Mouse (Mus musculus) right cerebral cortex, postnatal 4 days (tissue): Measurements from ENCODE around the gene Cpsf2.

Experiments
- DNase-seq: peaks from one replicate; pipeline ENCODE4 v3.0.0-alpha.2; 2022

Gene Cpsf2

DNA sequence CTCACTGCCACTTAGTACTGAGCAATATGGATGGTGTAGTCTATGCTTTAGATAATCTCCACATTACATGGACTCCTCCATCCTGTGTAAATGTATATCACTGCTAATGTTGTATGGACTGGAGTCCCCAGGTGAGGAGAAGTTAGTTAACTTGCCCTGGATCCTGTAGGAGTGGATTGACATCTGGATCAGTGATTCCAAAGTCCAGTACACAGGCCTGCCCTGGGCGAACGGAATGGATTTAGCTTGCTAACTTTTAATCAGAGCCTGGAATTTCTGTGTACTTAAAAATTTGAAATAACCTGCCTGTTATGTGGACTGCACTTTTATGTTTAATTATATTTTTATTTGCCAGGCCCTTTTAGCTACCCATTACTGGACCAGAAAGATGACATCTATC, 5.8 kb downstream of the Cpsf2 start:
- DNase-seq, result no peak

DNA sequence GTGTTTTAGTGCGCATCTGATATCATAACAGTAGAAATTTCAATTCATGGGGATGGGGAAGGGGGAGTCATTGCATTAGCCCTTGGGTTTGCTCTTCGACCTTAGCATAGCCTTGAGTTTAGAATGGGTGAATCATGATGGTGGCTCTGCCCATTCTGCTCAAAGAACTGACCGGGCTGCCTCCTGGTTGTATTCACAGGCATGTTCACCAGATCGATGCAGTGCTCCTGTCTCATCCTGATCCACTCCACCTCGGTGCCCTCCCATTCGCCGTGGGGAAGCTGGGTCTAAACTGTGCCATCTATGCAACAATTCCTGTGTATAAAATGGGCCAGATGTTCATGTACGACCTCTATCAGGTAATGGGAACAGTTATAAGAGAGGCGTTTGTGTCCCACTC, 7.2 kb downstream of the Cpsf2 start:
- no peak for DNase-seq

DNA sequence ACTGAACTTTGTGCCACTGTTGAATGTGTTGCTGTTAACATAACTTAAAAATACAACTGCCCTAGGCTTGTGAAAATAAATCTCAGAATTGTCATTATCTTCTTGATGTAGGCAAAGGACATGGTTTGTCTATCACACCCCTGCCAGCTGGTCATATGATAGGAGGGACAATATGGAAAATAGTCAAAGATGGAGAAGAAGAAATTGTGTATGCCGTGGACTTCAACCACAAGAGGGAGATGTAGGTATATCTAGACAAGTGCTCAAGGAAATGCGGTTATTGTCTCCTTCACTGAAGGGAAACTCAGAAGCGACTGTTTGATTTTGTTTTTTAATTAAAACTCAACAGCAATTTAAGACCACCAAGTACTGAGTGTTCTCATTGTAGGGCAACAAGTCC, 9.3 kb downstream of the Cpsf2 start:
- DNase-seq, result no peak

DNA sequence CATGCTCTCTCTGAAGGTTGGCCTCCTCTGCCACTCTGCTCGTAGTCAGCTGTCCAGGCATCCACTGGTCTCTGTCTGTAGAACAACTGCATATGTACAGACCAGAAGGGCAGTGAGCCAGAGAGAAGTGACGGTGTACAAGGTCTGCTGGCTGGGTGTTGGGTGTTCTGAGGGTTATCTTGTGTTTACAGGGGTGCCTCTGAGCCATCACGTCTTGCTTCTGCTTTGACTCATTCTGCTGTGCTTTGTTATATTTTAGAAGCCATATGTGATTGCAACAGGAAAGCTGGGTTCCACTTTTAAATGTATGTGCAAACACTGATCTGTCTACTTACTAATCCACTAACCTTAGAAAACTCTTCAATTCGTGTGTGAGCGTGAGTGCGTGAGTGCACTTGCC, 11.9 kb downstream of the Cpsf2 start:
- DNase-seq, result no peak

DNA sequence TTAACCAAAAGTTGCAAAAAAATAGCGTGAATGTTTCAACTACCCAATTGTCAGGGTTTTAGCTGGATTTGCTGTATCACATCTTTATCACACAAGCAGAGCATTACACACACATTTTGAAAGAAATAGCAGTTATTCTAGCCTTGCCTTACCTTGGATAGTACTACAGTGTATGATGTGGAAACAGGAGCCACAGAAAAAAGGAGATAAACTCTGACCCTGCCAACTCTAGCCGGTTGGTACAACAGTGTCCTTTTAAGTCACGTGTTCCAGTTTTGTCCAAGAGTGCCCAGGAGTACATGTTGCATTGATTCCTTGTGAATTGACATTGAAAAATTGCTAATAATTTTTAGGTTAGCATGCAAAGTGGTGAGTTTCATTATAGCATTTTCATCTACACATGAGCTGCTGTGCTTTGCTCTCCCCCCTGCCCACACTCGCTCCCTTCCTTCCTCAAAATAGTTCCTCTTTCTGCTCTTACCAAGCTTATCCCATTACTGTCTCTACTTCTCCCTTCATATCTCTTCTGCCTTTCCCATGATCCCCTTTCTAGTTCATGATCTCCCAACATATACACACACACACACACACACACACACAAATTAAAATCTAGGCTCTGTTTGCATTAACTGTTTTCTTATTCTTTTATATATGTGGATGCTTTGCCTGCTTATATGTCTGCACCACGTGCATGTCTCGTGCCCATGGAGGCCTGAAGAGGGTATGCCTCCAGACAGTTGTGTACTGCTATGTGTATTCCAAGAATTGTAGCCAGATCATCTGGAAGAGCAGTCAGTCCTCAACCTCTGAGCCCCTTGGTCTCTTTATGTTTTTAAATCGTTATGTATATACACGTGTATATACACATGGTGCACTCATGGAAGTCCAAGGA, 19.0 kb downstream of the Cpsf2 start:
- DNase-seq, result no peak

DNA sequence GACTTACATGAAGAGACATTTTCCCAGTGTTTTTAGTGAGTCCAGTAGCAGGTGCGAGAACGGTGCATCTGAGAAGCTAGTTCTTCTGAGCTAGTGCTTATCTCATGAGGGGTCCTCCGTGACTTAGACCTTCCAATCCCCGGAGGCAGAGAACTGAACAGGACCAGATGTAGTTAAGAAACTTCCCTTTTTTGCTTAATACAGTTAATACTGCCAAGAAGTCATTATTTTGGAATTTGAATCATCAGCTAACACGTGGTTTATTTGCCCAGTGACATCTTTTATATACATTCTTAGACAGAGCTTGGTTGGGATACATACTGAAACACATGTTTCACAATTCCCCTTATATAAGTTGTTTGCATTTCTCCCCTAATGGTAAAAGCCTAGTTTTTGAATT, 23.1 kb downstream of the Cpsf2 start:
- DNase-seq, result no peak

DNA sequence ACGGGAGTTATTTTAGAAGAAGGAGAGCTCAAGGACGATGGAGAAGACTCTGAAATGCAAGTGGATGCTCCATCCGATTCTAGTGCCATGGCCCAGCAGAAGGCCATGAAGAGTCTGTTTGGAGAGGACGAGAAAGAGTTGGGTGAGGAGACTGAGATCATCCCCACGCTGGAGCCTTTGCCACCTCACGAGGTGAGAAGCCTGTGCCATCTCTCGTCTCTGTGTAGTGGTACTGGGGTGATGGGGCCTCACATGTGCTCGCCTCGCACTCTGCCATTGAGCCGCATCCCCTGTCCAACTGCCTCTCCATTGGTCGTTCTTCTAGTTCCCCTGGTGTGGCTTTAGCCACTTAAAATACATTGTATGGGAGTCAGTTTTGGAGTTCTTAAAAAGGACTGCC, 25.0 kb downstream of the Cpsf2 start:
- no peak for DNase-seq

DNA sequence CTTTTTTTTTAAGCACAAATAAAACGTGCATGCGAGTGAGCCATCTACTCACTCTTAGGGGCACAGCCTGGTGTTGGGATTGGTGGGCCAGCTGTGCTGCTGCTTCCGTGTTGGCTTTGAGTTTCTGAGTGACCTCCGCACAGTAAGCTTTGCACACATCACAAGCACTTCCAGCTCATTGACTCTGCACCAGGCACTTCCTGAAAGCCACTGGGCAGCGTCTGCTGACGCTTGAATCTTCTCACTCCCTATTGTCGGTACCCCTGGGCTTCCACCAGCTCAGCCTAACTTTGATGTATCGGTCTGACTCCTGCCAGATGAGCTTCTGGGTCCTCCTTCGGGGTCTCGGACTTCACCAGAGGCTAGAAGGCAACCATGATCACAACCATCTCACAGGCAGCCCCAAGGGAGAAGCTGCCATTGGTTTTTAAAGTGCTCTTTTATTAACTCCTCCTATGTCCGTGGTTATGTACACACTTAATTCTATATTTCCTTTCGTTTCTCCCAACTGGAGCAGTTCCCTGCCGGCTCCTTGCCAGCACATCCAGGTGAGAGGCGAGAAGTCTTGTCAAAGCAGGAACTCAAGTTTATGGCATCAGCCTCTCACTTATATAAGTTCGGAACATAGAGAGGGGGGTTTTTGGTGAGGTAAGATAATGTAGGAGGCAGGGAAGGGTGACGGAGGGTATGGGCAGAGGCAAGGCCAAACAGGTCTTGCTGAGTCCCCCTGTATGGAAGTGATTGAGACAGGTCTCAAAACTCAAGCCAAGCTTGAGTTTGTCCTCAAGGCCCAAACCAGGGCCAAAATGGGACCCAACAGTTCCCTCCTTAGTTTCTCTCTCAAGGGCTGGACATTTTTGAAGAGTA, 32.6 kb downstream of the Cpsf2 start:
- no peak for DNase-seq

DNA sequence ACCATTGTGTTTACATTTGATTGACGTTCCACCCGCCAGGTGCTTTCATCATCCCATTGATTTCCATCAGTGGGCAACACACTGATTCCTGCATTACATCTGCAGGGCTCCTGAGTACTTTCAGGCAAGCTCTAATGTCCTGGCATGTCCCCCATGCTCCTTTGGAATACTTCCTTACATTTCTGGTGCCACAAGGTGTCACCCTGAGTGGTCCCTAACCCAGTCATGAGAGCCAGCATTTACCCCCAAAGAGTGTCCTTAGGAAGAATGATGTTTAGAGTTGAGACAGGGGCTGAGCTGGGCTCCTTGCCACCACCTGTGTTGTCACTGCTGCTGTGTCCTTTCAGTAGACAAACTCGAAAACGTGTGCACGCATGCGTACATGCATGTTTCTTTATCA, 33.8 kb downstream of the Cpsf2 start:
- no peak for DNase-seq

DNA sequence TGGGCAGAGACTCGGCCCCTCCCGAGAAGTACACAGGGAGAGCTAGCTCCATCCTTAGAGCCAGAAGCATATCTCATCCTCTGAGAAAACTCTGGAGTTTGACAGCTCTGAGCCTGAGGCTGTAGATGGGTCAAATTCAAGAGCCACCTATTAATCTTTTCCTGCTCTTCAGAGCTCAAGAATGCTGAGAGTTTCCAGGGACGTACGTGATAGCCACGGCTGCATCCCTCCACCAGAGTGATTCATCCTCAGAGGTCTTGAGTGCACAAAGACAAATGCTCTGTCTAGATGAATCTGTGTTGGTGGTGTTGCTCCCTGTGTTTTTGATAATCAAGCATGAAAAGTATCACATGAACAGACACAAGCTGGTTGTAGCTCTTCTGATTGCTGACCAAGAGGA, 38.6 kb downstream of the Cpsf2 start:
- DNase-seq, result no peak

DNA sequence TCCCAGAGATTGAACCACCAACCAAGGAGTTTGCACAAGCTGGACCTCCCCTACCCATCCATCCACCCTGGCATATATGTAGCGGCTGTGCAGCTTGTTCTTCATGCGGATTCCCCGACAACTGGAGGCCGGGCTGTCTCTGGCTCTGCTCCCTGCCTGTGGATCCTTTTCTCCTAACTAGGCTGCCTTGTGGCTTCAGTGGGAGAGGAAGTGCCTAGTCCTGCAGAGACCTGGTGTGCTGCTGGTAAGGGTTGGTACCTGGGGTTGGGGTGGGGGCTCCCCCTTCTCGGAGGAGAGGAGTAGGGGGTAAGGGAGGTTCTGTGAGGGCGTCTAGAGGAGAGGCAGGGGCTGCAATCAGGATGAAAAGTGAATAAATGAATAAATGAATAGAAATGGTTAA, 39.3 kb downstream of the Cpsf2 start:
- no peak for DNase-seq

DNA sequence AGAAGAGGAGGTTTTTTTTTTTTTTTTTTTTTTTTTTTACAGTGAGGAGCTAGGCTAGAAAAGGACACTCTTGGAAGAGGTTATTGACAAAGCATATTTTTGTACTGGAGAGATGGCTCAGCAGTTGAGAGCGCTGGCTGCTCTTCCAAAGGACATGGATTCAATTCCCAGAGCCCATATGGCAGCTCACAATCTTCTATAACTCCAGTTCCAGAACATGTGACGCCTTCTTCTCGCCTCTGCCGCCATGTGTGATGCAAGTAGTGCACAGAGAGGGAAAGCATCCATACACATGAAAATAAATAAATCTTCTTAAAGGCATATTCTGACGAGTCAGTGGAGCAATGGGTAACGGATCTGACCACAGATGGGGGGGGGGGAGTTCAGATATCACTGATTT, 46.1 kb downstream of the Cpsf2 start:
- DNase-seq, result no peak

DNA sequence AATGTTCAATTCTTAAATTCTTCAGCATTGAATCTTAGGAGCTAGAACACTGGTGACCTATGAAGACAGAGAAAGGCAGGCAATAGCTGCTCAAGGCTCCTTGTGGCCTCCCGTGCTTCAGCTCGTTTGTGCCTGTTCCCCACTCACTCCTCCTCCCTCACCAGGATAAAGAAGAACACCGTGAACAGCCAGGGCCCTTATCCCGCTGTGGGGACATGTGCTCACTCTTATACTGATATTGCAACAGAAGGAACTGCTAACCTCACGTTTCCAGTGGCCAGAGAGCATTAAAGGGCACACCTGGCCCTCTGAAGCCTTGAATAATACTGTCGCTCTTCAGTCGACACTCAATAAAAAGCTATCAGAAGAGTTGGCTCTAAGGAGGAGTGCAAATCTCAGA, 53.4 kb downstream of the Cpsf2 start:
- DNase-seq, result no peak

DNA sequence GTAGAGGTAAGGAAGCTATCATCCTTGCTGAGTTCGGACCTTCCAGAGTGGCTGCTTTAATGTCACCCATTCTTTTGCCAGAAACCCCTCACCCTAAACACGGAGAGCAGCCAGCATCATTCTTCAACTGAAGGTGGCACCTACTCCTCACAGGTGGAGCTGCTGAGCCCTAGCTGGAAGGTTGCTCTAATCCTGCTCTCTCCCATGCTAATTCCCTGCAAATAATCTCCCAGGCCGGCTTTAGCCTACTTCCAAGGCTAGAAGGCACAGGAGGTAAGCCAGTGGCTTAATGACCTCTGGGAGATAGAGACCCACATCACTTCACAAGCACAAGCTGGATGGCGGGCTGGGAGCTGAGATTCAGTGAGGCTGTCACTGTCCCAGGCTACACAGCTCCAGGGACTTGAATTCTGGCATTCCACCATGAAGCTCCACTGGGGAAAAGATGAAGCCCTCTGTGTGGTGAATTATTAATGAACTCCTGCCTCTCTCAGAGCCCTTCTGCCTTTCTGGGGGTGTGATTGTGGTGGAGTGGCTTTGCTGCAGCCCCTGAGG, 54.2 kb downstream of the Cpsf2 start:
- no peak for DNase-seq

DNA sequence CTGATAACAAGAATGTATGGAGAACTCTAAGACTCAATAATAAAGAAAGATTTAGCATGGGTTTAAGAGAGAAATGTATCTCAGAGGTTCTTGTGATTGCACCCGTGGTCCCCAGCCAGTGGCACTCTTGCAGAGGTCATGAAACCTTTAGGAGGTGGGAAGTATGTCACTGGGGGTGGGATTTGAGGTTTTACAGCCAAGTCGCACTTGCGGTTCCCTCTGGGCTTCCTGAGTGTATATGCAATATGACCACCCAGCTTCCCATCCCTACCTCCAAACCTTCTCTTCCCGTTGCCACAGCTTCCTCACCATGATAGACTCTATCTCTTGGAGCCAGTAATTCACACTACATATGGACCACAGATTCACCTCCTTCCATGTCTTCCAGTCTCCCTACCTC, 59.1 kb downstream of the Cpsf2 start:
- DNase-seq, result no peak

DNA sequence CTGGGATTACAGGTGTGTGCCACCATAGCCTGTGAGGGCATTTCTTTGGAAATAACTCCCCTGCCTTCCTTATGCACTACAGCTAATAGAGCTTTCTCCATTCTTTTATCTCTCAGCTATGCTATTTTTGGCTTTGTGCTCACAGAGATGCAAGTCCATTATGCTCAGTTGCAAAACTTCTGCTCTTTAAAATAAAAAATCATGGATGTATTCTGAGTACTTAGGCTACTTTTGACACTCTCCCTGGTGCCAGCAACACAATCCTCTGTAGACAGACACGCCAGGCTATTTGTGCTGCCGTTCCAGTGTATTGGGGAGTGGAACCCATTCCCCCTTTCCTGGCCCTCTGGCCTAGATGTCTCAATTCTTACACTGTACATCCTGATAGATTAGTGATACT, 64.1 kb downstream of the Cpsf2 start:
- no peak for DNase-seq

DNA sequence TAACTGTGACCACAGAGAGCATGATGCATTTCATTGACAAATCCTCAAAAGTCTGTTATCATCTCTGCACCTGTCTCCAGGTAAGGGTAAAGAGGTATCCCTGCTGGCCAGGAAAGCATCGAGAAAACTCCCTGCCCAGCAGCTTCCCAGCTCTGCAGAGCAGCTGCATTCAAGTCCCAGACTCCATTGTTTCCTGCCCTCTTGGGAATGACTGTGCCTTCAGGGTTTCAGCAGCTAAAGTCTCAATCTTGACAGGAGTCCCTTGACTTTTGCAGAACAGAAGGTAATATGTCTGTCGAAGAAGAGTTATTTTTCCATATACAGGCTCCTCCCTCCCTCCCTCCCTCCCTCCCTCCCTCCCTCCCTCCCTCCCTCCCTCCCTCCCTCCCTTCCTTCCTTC, 65.9 kb downstream of the Cpsf2 start:
- no peak for DNase-seq

DNA sequence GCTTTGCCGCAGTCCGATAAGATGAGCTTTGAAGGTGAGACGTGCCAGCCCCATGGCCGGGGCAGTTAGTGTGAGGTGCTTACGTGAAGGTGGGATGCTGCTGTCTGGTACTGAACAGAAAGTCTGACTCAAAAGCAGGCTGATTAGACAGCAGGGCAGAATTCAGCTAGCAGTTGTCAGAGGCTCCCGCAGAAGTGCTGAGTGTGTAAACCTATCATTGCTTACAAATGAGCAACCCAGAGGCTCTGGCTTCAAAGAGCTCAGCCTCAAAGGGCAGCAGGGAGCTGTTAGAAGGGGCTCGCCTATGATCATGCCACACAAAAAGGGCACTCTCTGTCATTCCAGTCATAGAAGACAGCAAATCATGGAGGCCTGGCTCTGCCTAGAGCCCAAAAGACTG, 66.5 kb downstream of the Cpsf2 start:
- DNase-seq, result no peak

DNA sequence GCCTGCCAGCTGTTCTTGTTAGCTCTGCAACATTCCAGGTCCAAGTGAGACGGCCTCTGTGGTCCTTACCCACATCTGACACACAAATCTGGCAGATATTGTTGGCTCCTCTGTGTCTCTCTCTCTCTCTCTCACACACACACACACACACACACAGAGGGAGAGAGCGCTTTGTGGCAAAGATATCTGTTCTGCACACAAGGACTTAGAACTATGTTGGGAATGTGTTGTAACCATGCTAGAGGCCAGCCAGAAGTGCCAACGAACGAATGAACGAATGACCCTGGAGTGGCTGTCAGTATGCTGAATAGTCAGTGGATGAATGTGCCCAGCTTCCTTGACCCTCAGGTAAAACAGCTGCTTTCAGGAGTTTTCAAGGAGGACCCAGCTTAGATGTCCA, 68.1 kb downstream of the Cpsf2 start:
- no peak for DNase-seq

DNA sequence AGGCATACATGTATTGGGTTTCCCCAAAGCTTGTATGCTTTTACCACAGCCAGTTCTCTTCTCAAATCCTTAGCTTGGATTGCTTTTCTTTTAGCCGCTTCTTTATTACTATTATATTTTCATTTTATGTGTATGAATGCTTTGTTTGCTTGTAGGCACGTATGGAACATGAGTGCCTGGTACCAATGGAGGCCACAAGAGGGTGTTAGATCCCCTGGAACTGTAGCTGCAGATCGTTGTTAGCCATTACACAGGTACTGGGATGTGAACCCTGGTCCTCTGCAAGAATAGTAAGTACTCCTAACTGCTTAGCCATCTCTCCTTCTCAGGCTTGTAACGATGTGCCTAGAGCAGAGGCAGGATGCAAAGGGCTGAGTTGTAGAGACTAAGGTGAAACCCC, 78.4 kb downstream of the Cpsf2 start:
- DNase-seq, result no peak

DNA sequence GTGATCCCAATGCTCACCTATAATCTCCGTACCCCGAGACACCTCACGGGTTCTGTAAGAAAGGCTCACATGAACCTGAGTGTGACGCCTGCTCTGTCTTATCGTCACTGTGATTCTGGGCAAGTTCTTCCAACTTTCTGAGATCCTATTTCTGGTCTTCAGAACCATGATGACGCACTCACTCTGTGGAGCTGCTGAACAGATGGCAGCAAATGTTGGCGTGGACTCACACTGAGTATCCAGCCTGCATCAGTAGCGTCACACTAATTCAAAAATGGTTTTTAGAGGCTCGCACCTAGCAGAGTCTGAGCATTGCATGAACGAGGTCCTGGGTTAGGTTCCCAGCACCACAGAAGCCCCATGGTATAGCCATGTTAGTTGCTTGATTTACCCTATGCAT, 80.0 kb downstream of the Cpsf2 start:
- DNase-seq, result peak; percentile 10
